Mouse (Mus musculus) neural tube, embryonic 11.5 days (tissue): ENCODE results near the gene Nop16. TPM values are rescaled to one million over a fixed set of nuclear protein-coding genes. Genes with fewer than 3 reads are reported as not detected.

Source experiments
- ATAC-seq: fragments of 200-750 bp; cut with Nextera tagmentation; 2 replicates; pipeline ENCODE4 v1.8.0; 2017; ENCODE audit warnings: moderate number of reproducible peaks, mild to moderate bottlenecking, moderate TSS enrichment, moderate library complexity; ENCODE audit not compliant: insufficient read depth, low FRiP score, low TSS enrichment
- DNase-seq: peaks from one replicate; pipeline ENCODE4 v3.0.0-alpha.2; 2015; ENCODE audit warnings: low spot score
- H3K27ac ChIP-seq: fragments of 300-500 bp; sonication (generic); 2 replicates; pipeline ENCODE4 v1.5.1; 2014; ENCODE audit warnings: low read depth, mild to moderate bottlenecking, low read length
- H3K27me3 ChIP-seq: fragments of 300-500 bp; sonication (generic); 2 replicates; pipeline ENCODE4 v1.6.1; 2014; ENCODE audit warnings: mild to moderate bottlenecking, low read length, mixed read lengths; ENCODE audit not compliant: control insufficient read depth, insufficient read depth
- H3K36me3 ChIP-seq: fragments of 300-500 bp; sonication (generic); 2 replicates; pipeline ENCODE4 v1.6.1; 2014; ENCODE audit warnings: mild to moderate bottlenecking, low read length, moderate library complexity, mixed read lengths; ENCODE audit not compliant: control insufficient read depth, insufficient read depth
- H3K4me1 ChIP-seq: fragments of 300-500 bp; sonication (generic); 2 replicates; pipeline ENCODE4 v1.6.1; 2014; ENCODE audit warnings: low read length, mixed read lengths; ENCODE audit not compliant: control insufficient read depth, insufficient read depth
- H3K4me2 ChIP-seq: fragments of 300-500 bp; sonication (generic); 2 replicates; pipeline ENCODE4 v1.6.1; 2014; ENCODE audit warnings: low read depth, mild to moderate bottlenecking, moderate library complexity
- H3K4me3 ChIP-seq: fragments of 300-500 bp; sonication (generic); 2 replicates; pipeline ENCODE4 v1.5.1; 2014; ENCODE audit warnings: low read depth, low read length
- H3K9ac ChIP-seq: fragments of 300-500 bp; sonication (generic); 2 replicates; pipeline ENCODE4 v1.6.1; 2014; ENCODE audit warnings: mild to moderate bottlenecking, low read length
- H3K9me3 ChIP-seq: fragments of 300-500 bp; sonication (generic); 2 replicates; pipeline ENCODE4 v1.6.1; 2016; ENCODE audit warnings: low read length; ENCODE audit not compliant: control insufficient read depth
- WGBS: fragments of 180-500 bp; shearing (Covaris S2); extraction: QIAGEN DNeasy Blood & Tissue Kit; methylation state at CpG from one replicate; pipeline ENCODE4 v1.1.7; 2014; 5-methylcytosine and 5-hydroxymethylcytosine counted together
- polyA plus RNA-seq: library from polyadenylated mRNA; unstranded; fragments of >200 nt; fragmentation: Nextera tagmentation; extraction: Ambion mirVana; gene quantifications from 2 replicates; pipeline ENCODE4 v1.2.1, GENCODE M21; 2014

Gene Nop16
- polyA plus RNA-seq, result 66.6 and 71.7 TPM in 2 replicates

DNA sequence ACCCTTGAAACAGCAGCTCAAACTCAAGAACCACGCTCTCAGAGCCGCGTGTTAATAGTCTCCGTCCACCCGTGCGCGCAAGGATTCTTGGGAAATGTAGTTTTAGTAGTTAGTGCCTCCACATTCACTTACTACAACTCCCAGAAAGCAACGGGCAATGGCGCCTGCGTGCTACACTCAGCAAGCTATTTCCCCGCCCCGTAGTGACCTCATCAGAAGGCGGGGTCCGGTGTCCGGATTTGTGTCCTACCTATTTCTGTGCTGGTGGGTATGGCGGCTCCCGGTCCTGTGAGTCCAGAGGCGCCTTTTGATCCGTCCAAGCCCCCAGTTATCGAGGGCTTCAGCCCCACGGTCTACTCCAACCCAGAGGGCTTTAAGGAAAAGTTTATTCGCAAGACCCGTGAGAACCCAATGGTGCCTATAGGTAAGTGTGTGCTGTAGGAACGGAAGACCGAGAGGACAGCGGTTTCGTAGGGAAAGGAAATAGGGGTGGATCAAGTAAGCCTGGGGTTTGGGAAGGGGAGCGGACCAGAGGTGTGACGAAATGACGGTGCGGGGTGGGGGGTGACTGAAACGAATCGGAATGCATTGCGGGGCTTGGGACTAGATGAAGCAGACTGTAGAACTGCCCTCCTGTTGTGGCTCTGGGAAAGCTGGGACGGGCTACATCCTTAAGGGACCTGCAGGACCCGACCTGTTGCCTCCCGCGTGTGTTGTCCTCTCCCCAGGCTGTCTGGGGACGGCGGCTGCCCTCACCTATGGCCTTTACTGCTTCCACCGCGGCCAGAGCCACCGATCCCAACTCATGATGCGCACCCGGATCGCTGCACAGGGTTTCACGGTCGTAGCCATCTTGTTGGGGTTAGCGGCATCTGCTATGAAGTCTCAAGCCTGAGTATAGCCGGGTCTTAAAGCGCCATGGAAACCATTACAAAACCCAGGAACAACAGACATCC, at the start of gene Nop16, which contains the start of gene Higd2a:
TSS of gene Nop16 (minus strand) at position 95 of the 956 bp plus-strand sequence.
TSS of gene Higd2a (plus strand) at position 212 of the 956 bp plus-strand sequence.
- DNase-seq, result peak; percentile 96
- ATAC-seq, result peak; percentile 95
- H3K4me1 ChIP-seq, result peaks cover 7% of the 10 kb centered on the region; the same call in 1 of the 2 replicates
- no peaks in the 10 kb centered on the region for H3K9me3 ChIP-seq
- H3K9ac ChIP-seq, result peak within 1 kb of the TSS; percentile 76
- H3K36me3 ChIP-seq, result peaks cover under 1% of the 10 kb centered on the region; the same call in 1 of the 2 replicates
- under 1% methylated on average over 51 of the region's 51 CpGs for WGBS
- H3K27me3 ChIP-seq, result no peaks in the 10 kb centered on the region
- H3K4me2 ChIP-seq, result peak within 1 kb of the TSS; percentile 72
- H3K4me3 ChIP-seq, result peak within 1 kb of the TSS; percentile 89
- H3K27ac ChIP-seq, result peak within 1 kb of the TSS; percentile 69

- Histone ChIP-seq H3K4me2 (no peak overlapping the region), H3K9ac (no peak overlapping the region), H3K27me3 (no peaks in the 10 kb centered on the region), H3K4me3 (no peak overlapping the region), H3K27ac (no peak overlapping the region), H3K9me3 (no peaks in the 10 kb centered on the region), H3K4me1 (no peaks in the 10 kb centered on the region), H3K36me3 (peaks cover 3% of the 10 kb centered on the region)
- DNase-seq (no peak), ATAC-seq (no peak)
- 95% methylated on average over 3 of the region's 3 CpGs for WGBS
Measured at GRCm38 (mm10) chr13:54635011-54635410, 45.1 kb upstream of the Nop16 start.

DNA sequence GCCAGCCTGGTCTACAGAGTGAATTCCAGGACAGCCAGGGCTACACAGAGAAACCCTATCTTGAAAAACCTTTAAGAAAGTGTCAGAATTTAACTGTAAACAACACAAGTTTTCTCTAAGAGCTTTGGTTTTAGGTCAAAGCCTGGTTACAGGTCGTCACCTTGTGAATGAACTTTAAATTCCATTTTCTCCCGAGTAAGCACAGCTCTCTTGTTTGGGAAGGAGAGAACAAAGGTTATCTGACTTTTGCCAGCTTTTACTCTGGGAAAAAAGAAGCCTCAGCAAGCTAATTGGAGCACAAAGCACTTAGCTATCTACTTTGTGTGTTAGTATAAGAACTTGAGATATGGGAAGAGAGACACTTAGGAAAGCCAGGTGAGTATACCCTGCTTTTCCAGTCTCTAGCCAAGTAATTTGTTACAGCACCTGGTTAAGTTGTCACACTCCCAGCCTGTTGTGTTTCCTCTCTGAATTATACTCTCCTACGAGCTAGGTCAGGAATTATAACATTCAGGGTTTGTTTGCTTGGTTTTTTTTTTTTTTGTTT, 42.9 kb upstream of the Nop16 start:
- ATAC-seq (no peak), DNase-seq (no peak)
- H3K27me3 ChIP-seq, result no peaks in the 10 kb centered on the region
- H3K4me2 ChIP-seq, result no peak overlapping the region
- 76% methylated on average over 3 of the region's 3 CpGs for WGBS
- H3K4me3 ChIP-seq, result no peak overlapping the region
- H3K9ac ChIP-seq, result no peak overlapping the region
- H3K9me3 ChIP-seq, result no peaks in the 10 kb centered on the region
- no peak overlapping the region for H3K27ac ChIP-seq
- H3K4me1 ChIP-seq, result no peaks in the 10 kb centered on the region
- no peaks in the 10 kb centered on the region for H3K36me3 ChIP-seq

DNA sequence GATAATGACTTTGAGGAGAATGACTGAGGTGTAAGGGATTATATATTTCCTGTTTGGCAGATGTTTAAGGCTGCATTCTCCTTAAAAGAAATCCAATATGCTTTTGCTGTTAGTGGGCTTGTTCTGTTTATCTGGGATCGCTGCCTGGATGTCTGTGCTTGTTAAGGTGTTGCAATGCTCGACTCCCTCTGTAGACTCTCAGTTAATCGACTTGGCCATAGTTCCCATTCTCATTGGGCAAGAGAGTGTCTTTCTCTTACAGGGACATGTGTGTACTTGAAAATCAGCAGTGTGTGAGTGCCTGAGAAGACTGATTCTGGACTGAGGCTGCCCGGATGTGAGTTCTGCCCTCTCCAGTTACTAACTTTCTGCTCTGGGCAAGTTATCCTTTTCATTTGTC, 39.2 kb upstream of the Nop16 start:
- ATAC-seq, result no peak
- no peaks in the 10 kb centered on the region for H3K9me3 ChIP-seq
- H3K27me3 ChIP-seq, result no peaks in the 10 kb centered on the region
- H3K9ac ChIP-seq, result no peak overlapping the region
- 94% methylated on average over 4 of the region's 4 CpGs for WGBS
- H3K27ac ChIP-seq, result no peak overlapping the region
- H3K4me1 ChIP-seq, result no peaks in the 10 kb centered on the region
- H3K36me3 ChIP-seq, result no peaks in the 10 kb centered on the region
- H3K4me2 ChIP-seq, result no peak overlapping the region
- no peak overlapping the region for H3K4me3 ChIP-seq
- DNase-seq, result no peak

GRCm38 (mm10) chr13:54621960-54622521, 32.2 kb upstream of the Nop16 start:
- ATAC-seq (peak; percentile 35), DNase-seq (peak; percentile 22)
- peak overlapping the region; percentile 76 for H3K4me2 ChIP-seq
- no peaks in the 10 kb centered on the region for H3K9me3 ChIP-seq
- H3K4me1 ChIP-seq, result no peaks in the 10 kb centered on the region; the same call in 1 of the 2 replicates
- H3K9ac ChIP-seq, result peak overlapping the region; percentile 95
- no peaks in the 10 kb centered on the region for H3K27me3 ChIP-seq
- no peaks in the 10 kb centered on the region for H3K36me3 ChIP-seq
- peak overlapping the region; percentile 78 for H3K27ac ChIP-seq
- H3K4me3 ChIP-seq, result peak overlapping the region; percentile 98
- WGBS, result 2% methylated on average over 26 of the region's 27 CpGs

GRCm38 (mm10) chr13:54621155-54621932, 31.5 kb upstream of the Nop16 start, which contains the start of gene Faf2:
Faf2 (plus strand) TSS chr13:54621784.
- no peaks in the 10 kb centered on the region for H3K36me3 ChIP-seq
- no peaks in the 10 kb centered on the region; the same call in 1 of the 2 replicates for H3K4me1 ChIP-seq
- peak within 1 kb of the TSS; percentile 76 for H3K4me2 ChIP-seq
- H3K9ac ChIP-seq, result peak within 1 kb of the TSS; percentile 95
- DNase-seq, result peak; percentile 99
- no peaks in the 10 kb centered on the region for H3K9me3 ChIP-seq
- H3K27me3 ChIP-seq, result no peaks in the 10 kb centered on the region
- 12% methylated on average over 44 of the region's 44 CpGs for WGBS
- peak within 1 kb of the TSS; percentile 78 for H3K27ac ChIP-seq
- H3K4me3 ChIP-seq, result peak within 1 kb of the TSS; percentile 98
- ATAC-seq, result peak; percentile 97

DNA sequence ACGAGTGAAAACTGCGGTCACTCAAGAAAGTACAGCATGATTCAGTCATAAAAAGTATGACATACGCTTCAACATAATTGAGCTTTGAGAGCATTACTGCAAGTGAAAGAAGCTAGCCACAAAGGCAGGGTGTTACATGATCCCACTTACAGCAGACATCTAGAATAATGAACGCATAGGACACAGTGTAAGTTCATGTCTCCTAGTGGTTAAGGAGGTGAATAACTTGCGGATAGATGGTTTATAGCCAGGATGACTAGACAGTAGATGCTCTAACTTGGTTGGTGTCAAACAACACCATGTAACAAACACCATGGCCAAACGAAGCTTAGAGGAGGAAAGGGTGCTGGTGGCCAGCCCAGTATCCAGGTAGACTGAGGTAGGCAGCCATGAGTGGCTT, 27.1 kb upstream of the Nop16 start:
- no peak overlapping the region for H3K4me2 ChIP-seq
- H3K27ac ChIP-seq, result no peak overlapping the region
- ATAC-seq, result no peak
- WGBS, result 71% methylated on average over 6 of the region's 6 CpGs
- H3K9me3 ChIP-seq, result no peaks in the 10 kb centered on the region
- no peak overlapping the region for H3K4me3 ChIP-seq
- DNase-seq, result no peak
- H3K27me3 ChIP-seq, result no peaks in the 10 kb centered on the region
- no peak overlapping the region for H3K9ac ChIP-seq
- no peaks in the 10 kb centered on the region for H3K36me3 ChIP-seq
- H3K4me1 ChIP-seq, result no peaks in the 10 kb centered on the region

GRCm38 (mm10) chr13:54616307-54616706, 26.4 kb upstream of the Nop16 start:
- ATAC-seq (no peak), DNase-seq (no peak)
- WGBS, result 84% methylated on average over 8 of the region's 8 CpGs

More at GRCm38 (mm10) chr13:54616307-54616706, 26.4 kb upstream of the Nop16 start:
- no peak overlapping the region for H3K9ac ChIP-seq
- H3K27ac ChIP-seq, result no peak overlapping the region
- no peak overlapping the region for H3K4me2 ChIP-seq
- no peaks in the 10 kb centered on the region for H3K27me3 ChIP-seq
- H3K4me3 ChIP-seq, result no peak overlapping the region
- no peaks in the 10 kb centered on the region for H3K36me3 ChIP-seq
- H3K9me3 ChIP-seq, result no peaks in the 10 kb centered on the region
- H3K4me1 ChIP-seq, result 0 out of 2 replicates have a peak, but pooled peaks cover 3% of the 10 kb centered on the region
